Mouse (Mus musculus) adrenal gland (tissue): ENCODE measurements around the gene Arhgef3.

ENCODE experiments used
- intact Hi-C: fragments of 180-260 bp; cut with DNase I; formaldehyde crosslinking; loops from one replicate; pipeline ENCODE4 v1.15.1; 2025

Arhgef3 gene

GRCm38 (mm10) chr14:27338034-27338708 lies 223.5 kb downstream of the Arhgef3 start:
- intact Hi-C loops: loop anchor here (2.0 to 5.0 kb wide), 2 partner anchors 77 to 151 kb away; no protein-coding TSS in a partner anchor

GRCm38 (mm10) chr14:27340682-27341415 lies 226.2 kb downstream of the Arhgef3 start:
- intact Hi-C loops: loop anchor here (5.0 kb wide), 1 partner anchor 46 kb away; no protein-coding TSS in a partner anchor

GRCm38 (mm10) chr14:27341486-27341885 lies 226.8 kb downstream of the Arhgef3 start:
- intact Hi-C loops: loop anchor here (5.0 kb wide), 1 partner anchor 46 kb away; no protein-coding TSS in a partner anchor

DNA sequence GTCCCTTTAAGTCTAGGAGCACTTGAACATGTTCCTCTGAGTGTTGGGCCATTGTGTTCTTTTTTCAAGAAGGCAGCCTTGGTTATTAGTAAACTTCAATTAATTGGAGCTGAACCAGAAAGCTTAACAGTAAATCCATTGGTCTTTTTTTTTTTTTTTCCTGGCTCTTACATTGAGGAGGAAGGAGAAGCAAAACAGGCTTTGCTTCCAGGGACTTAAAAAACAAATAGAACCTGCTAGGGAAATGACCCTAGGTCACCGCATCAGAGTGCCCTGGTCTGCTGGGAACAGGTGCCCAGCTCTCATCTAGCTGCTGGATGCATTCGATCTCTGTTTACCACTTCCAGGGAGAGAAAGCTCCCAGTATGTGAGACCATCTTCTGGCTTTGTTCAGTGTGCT lies 227.8 kb downstream of the Arhgef3 start:
- intact Hi-C loops: loop anchor here (5.0 kb wide), 1 partner anchor 45 kb away; no protein-coding TSS in a partner anchor

GRCm38 (mm10) chr14:27344250-27344990 lies 229.7 kb downstream of the Arhgef3 start:
- intact Hi-C loops: loop anchor here (5.0 kb wide), 1 partner anchor 43 kb away; no protein-coding TSS in a partner anchor

- intact Hi-C loops: no loop called here
Observed at GRCm38 (mm10) chr14:27345051-27345885, 230.6 kb downstream of the Arhgef3 start.

GRCm38 (mm10) chr14:27347224-27347623 lies 232.5 kb downstream of the Arhgef3 start:
- intact Hi-C loops: no loop called here

- intact Hi-C loops: no loop called here
Observed at GRCm38 (mm10) chr14:27347666-27348065, 233.0 kb downstream of the Arhgef3 start.

DNA sequence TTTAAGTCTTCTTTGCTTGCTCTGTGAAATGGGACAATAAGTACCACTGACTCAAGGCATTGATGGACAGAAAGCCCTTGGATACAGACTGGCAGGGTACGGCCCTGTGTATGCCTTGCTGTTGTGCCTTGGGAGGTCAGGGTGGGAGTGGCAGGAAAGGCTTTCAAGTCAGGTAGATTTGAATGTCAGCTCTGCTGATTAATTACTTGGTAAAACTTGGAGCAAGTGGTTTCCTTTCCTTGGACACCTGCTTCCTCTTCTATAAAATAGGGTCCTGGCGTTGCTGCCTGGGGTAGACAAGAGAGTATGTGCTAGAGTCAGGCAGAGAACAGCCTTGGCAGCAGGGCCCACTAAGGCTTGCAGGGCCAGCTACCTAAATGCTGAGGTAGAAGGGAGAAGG lies 233.4 kb downstream of the Arhgef3 start:
- intact Hi-C loops: no loop called here

GRCm38 (mm10) chr14:27348656-27349055 lies 234.0 kb downstream of the Arhgef3 start:
- intact Hi-C loops: no loop called here

GRCm38 (mm10) chr14:27349120-27349519 lies 234.4 kb downstream of the Arhgef3 start:
- intact Hi-C loops: no loop called here

DNA sequence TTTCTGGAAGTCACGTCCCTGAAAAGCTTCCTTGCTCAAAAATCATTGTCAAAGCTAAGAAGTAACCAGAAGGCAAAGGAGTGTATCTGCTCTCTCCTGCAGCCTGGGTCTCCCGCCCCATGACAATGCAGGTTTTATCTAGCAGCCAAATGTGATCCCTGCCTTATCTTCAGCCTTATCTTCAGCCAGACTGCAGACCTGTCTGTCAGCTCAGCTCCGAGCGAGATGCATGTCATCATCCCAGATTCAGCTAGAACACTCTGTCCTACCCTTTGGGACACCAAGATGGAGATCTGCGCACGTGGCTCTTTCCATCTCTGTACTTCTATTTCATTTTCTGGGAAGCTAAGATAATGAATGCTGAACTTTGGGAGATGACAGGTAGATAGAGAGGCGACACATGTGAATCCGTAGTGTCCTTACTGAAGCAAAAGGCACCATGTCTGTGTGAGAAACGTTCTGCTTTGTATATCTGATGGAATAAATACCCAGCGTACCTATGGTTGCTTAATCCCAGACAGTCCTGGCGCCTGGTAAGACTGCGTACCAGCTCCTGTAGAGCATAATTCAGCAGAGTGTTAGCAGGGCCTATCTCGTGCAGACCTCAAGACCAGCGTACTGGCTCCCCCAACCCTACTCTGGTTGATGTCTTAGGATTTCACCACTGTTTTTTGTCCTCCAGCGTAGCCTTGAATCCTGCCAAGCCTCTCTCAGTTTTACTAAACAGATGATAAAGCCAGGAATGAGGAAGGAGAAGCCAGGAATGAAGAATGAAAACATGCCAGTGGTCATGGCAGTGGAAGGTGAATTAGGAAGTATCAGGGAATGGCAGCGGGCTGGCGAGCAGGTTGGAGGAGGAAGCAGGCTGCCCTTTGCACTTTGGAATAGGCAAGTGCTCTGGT lies 235.4 kb downstream of the Arhgef3 start:
- intact Hi-C loops: no loop called here

DNA sequence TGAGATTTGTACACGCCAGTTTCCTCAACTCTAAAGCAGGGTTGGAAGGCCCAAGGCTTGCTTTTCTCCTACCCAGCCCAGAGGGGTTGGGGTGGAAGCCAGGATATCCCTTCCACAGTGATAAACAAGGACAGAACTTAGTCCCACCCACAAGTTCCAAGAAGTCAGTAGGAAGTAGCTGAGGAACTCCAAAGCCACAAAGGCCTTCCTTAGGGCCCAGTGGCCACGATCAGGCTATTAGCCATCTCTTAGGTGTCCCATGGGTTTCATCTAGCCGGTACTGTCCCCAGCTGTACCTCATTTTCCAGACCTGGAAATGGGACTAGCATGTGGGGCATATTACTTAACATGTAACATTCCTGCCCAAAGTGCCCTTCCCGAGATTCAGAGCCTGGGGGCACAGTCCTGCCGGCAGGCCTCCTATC lies 236.4 kb downstream of the Arhgef3 start:
- intact Hi-C loops: no loop called here

DNA sequence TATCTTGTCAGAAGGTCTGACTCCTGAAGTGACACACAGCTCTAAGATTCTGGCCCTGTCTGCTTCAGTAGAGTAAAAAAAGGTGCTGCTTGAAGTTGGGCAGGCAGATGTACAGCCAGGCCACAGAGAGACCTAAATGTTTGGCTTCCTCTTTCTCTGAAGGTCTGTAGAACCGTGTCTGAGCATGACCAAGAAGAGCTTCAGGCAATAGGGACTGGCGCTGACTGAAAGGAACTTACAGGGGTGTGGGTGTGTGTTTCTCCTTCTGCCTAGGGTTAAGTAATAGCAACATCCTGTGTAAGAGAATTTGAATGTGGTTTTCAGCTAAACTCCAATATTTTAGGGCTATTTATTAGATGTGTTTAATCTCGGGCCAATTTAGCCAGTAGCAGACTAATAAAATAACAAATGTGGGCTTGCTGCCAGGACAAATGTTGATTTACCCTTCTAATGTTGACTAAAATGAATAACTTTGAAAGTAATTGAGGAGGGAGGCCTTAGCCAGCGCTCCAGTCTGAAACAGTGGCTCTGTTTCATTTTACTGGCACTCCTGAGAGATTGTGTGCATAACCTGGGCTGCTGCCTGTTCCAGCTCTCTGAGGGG lies 236.9 kb downstream of the Arhgef3 start:
- intact Hi-C loops: no loop called here

GRCm38 (mm10) chr14:27352470-27352869 lies 237.8 kb downstream of the Arhgef3 start:
- intact Hi-C loops: no loop called here

DNA sequence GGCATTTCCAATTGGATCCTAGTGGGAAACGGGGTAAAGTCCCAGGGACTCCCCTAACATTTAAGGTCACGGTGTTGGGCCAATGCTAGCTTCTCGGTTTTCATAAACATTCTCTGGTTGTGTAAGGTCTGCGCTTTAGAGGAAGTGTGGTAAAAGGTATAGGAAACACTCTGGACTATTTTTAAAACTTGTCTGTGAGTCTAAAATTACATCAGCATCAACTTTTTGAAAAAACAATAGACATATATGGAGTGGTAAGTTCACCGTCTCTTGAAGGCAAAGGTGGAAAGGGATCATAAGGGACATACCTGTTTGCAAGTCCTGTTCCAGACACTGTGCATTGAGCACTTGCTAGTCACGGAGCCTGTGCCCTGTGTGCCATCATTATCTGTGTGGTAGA lies 240.5 kb downstream of the Arhgef3 start:
- intact Hi-C loops: no loop called here

GRCm38 (mm10) chr14:27355937-27356336 lies 241.2 kb downstream of the Arhgef3 start:
- intact Hi-C loops: no loop called here

GRCm38 (mm10) chr14:27357139-27357538 lies 242.4 kb downstream of the Arhgef3 start:
- intact Hi-C loops: no loop called here

DNA sequence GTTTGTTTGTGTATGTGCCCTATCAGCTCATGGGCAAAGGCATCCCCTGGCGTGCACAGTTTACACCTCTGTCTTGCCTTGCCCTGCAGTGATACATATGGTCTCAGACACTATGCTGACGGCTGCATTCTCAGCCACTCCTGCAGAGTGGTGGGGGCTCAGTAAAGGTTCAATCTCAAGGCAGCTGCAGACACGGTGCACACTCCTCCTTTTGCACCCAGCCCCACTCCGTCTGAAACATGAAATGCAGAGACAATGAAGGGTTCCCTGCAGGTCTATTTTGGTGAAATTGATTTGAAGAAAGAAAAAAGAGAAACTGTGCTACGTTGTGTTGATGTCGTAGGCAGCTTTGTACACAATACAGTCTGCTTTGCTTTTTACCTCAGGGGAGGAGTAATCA lies 243.5 kb downstream of the Arhgef3 start:
- intact Hi-C loops: no loop called here
